Mouse (Mus musculus): ENCODE data around the gene Sdccag8. TPM values are rescaled to one million over a fixed set of nuclear protein-coding genes. Genes with fewer than 3 reads are reported as not detected.

Gene Sdccag8
- polyA plus RNA-seq, 1 experiment from 2014 or later, result 19.1 TPM

GRCm38 (mm10) chr1:177008777-177009176 lies 194.3 kb downstream of the Sdccag8 start:
- 24% methylated on average over 1 of the region's 1 CpGs for WGBS

DNA sequence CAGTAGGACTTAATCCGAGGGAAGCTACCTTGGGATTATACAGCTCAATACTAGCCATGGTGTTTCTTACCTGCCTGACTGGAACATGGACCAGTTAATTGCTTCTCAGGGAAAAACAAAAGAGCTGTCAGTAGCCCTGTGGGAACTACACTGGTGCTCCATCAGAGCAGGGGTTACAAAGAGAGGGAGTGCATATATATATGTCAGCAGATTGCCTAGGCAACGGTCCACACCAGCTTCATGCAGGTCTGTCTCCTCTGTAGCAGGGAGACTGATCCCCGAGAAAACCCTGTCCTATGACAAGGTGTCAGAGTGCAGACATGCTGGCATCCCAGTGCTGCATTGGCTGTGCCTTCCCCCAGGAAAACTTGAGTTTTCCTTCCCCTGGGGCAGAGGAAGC lies 195.6 kb downstream of the Sdccag8 start:
- Histone ChIP-seq H3K27me3 (no peaks in the 10 kb centered on the region), H3K36me3 (no peaks in the 10 kb centered on the region), H3K27ac (no peak overlapping the region), H3K4me1 (peaks cover 16% of the 10 kb centered on the region), H3K9me3 (no peaks in the 10 kb centered on the region), H3K4me3 (no peak overlapping the region), H3K4me2 (no peak overlapping the region), H3K9ac (no peak overlapping the region)
- 52% methylated on average over 3 of the region's 3 CpGs for WGBS
- ATAC-seq (ENCODE audit: insufficient number of reproducible peaks, insufficient read depth, low FRiP score, low TSS enrichment, low read depth), result no peak

More at GRCm38 (mm10) chr1:177008777-177009176, 194.3 kb downstream of the Sdccag8 start:
- H3K9ac ChIP-seq, result no peak overlapping the region
- no peaks in the 10 kb centered on the region for H3K36me3 ChIP-seq
- no peak overlapping the region for H3K4me2 ChIP-seq
- no peaks in the 10 kb centered on the region for H3K9me3 ChIP-seq
- H3K27me3 ChIP-seq, result no peaks in the 10 kb centered on the region
- peaks cover 4% of the 10 kb centered on the region; the same call in 1 of the 2 replicates for H3K4me1 ChIP-seq
- H3K27ac ChIP-seq, result no peak overlapping the region
- ATAC-seq (ENCODE audit: insufficient number of reproducible peaks, insufficient read depth, low FRiP score, low TSS enrichment, low read depth), result no peak
- no peak overlapping the region for H3K4me3 ChIP-seq

- no peaks in the 10 kb centered on the region for H3K9me3 ChIP-seq
- H3K27ac ChIP-seq, result no peak overlapping the region
- H3K4me2 ChIP-seq, result no peak overlapping the region
- WGBS, result 40% methylated on average over 6 of the region's 6 CpGs
- ATAC-seq (ENCODE audit: insufficient number of reproducible peaks, insufficient read depth, low FRiP score, low TSS enrichment, low read depth), result no peak
- H3K4me3 ChIP-seq, result no peak overlapping the region
- H3K9ac ChIP-seq, result no peak overlapping the region
- H3K36me3 ChIP-seq, result no peaks in the 10 kb centered on the region
- peaks cover 22% of the 10 kb centered on the region for H3K4me1 ChIP-seq
- H3K27me3 ChIP-seq, result no peaks in the 10 kb centered on the region
Observed at GRCm38 (mm10) chr1:177010607-177011302, 196.3 kb downstream of the Sdccag8 start.

GRCm38 (mm10) chr1:177011688-177012087 lies 197.2 kb downstream of the Sdccag8 start:
- peaks cover 22% of the 10 kb centered on the region for H3K4me1 ChIP-seq
- no peak overlapping the region; the same call in 1 of the 2 replicates for H3K27ac ChIP-seq

DNA sequence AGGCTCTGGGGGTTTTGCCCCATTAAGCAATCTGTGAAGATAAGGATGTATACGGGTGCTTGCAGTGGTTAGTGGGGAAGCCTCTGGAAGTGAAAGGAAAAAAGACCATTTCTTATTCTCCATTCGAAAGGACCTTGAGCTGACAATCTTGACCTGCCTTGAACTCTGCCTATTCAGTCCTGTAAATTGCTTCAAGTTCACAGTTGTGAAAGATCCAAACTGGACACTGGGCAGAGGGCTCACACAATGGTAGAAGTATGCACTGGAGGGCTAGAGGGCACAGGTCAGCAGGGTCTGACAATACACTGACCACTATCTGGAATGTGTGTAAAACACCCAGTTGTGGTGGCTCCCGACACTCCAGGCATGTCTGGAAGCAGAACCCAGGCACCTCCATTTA lies 198.3 kb downstream of the Sdccag8 start:
- ATAC-seq (ENCODE audit: insufficient number of reproducible peaks, insufficient read depth, low FRiP score, low TSS enrichment, low read depth), result no peak
- H3K27me3 ChIP-seq, result no peaks in the 10 kb centered on the region
- 82% methylated on average over 3 of the region's 3 CpGs for WGBS
- H3K9ac ChIP-seq, result no peak overlapping the region
- no peak overlapping the region for H3K4me2 ChIP-seq
- no peak overlapping the region for H3K27ac ChIP-seq
- peaks cover 20% of the 10 kb centered on the region for H3K4me1 ChIP-seq
- H3K36me3 ChIP-seq, result no peaks in the 10 kb centered on the region
- no peaks in the 10 kb centered on the region for H3K9me3 ChIP-seq
- H3K4me3 ChIP-seq, result no peak overlapping the region

More at GRCm38 (mm10) chr1:177011688-177012087, 197.2 kb downstream of the Sdccag8 start:
- 78% methylated on average over 13 of the region's 13 CpGs for WGBS
- Histone ChIP-seq H3K9ac (no peak overlapping the region), H3K36me3 (no peaks in the 10 kb centered on the region), H3K27me3 (no peaks in the 10 kb centered on the region), H3K4me2 (no peak overlapping the region), H3K9me3 (no peaks in the 10 kb centered on the region), H3K4me3 (no peak overlapping the region)
- ATAC-seq (ENCODE audit: insufficient number of reproducible peaks, insufficient read depth, low FRiP score, low TSS enrichment, low read depth), result no peak

GRCm38 (mm10) chr1:177013313-177013712 lies 198.9 kb downstream of the Sdccag8 start:
- no peaks in the 10 kb centered on the region for H3K9me3 ChIP-seq
- 84% methylated on average over 1 of the region's 1 CpGs for WGBS
- H3K4me1 ChIP-seq, result peaks cover 20% of the 10 kb centered on the region
- H3K36me3 ChIP-seq, result no peaks in the 10 kb centered on the region
- H3K27ac ChIP-seq, result no peak overlapping the region
- no peak overlapping the region for H3K9ac ChIP-seq
- H3K4me2 ChIP-seq, result no peak overlapping the region
- no peak for ATAC-seq (ENCODE audit: insufficient number of reproducible peaks, insufficient read depth, low FRiP score, low TSS enrichment, low read depth)
- no peak overlapping the region for H3K4me3 ChIP-seq
- no peaks in the 10 kb centered on the region for H3K27me3 ChIP-seq

GRCm38 (mm10) chr1:177013776-177014175 lies 199.3 kb downstream of the Sdccag8 start:
- H3K4me1 ChIP-seq, result peaks cover 20% of the 10 kb centered on the region
- no peaks in the 10 kb centered on the region for H3K36me3 ChIP-seq
- H3K9ac ChIP-seq, result no peak overlapping the region
- 0 out of 2 replicates have a peak overlapping the region, but pooled peaks have one; percentile 33 for H3K27ac ChIP-seq
- no peak overlapping the region for H3K4me2 ChIP-seq
- no peak overlapping the region for H3K4me3 ChIP-seq
- no peaks in the 10 kb centered on the region for H3K27me3 ChIP-seq
- H3K9me3 ChIP-seq, result no peaks in the 10 kb centered on the region
- no peak for ATAC-seq (ENCODE audit: insufficient number of reproducible peaks, insufficient read depth, low FRiP score, low TSS enrichment, low read depth)
- WGBS, result 79% methylated on average over 3 of the region's 3 CpGs

- peaks cover 20% of the 10 kb centered on the region for H3K4me1 ChIP-seq
- 43% methylated on average over 2 of the region's 2 CpGs for WGBS
- ATAC-seq (ENCODE audit: insufficient number of reproducible peaks, insufficient read depth, low FRiP score, low TSS enrichment, low read depth), result no peak
Observed at GRCm38 (mm10) chr1:177014346-177014745, 199.9 kb downstream of the Sdccag8 start.

GRCm38 (mm10) chr1:177014921-177015439 lies 200.5 kb downstream of the Sdccag8 start:
- 0 out of 2 replicates have a peak, but pooled peaks have one; percentile 18 for ATAC-seq (ENCODE audit: insufficient number of reproducible peaks, insufficient read depth, low FRiP score, low TSS enrichment, low read depth)

More at GRCm38 (mm10) chr1:177014346-177014745, 199.9 kb downstream of the Sdccag8 start:
- Histone ChIP-seq H3K4me2 (no peak overlapping the region), H3K9me3 (no peaks in the 10 kb centered on the region), H3K9ac (no peak overlapping the region), H3K4me3 (no peak overlapping the region), H3K27me3 (no peaks in the 10 kb centered on the region), H3K36me3 (no peaks in the 10 kb centered on the region), H3K27ac (peak overlapping the region; percentile 33; the same call in 1 of the 2 replicates)

GRCm38 (mm10) chr1:177015917-177016316 lies 201.5 kb downstream of the Sdccag8 start:
- H3K27me3 ChIP-seq, result no peaks in the 10 kb centered on the region
- WGBS, result 54% methylated on average over 3 of the region's 3 CpGs

More at GRCm38 (mm10) chr1:177014921-177015439, 200.5 kb downstream of the Sdccag8 start:
- no peaks in the 10 kb centered on the region for H3K9me3 ChIP-seq
- peaks cover 20% of the 10 kb centered on the region for H3K4me1 ChIP-seq
- H3K27ac ChIP-seq, result 0 out of 2 replicates have a peak overlapping the region, but pooled peaks have one; percentile 33
- H3K27me3 ChIP-seq, result no peaks in the 10 kb centered on the region
- WGBS, result 41% methylated on average over 6 of the region's 6 CpGs
- H3K4me3 ChIP-seq, result no peak overlapping the region
- H3K9ac ChIP-seq, result no peak overlapping the region
- H3K4me2 ChIP-seq, result no peak overlapping the region
- no peaks in the 10 kb centered on the region for H3K36me3 ChIP-seq

DNA sequence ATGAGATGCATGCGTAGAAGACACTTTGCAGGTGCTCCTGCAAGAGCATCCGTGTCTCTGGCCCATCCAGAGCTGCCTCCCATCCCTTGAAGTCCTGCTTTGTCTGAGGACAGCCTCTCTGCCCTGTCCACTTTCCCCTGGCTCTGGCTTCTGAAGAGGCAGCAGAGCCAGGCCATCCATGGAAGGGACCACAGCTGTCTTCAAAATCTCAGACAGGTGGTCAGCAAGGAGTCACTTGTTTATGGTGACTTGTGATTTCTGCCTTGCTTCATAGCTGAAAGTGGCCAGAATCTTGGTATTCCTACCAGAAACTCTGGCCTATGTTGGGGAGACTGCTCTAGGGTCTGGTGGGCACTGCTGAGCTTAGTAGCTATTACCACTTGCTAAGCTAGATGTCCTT lies 202.3 kb downstream of the Sdccag8 start:
- H3K9ac ChIP-seq, result no peak overlapping the region
- no peaks in the 10 kb centered on the region for H3K27me3 ChIP-seq
- H3K4me2 ChIP-seq, result no peak overlapping the region
- 91% methylated on average over 2 of the region's 2 CpGs for WGBS
- H3K4me3 ChIP-seq, result no peak overlapping the region
- no peaks in the 10 kb centered on the region for H3K36me3 ChIP-seq
- ATAC-seq (ENCODE audit: insufficient number of reproducible peaks, insufficient read depth, low FRiP score, low TSS enrichment, low read depth), result no peak
- no peak overlapping the region for H3K27ac ChIP-seq
- H3K4me1 ChIP-seq, result peaks cover 20% of the 10 kb centered on the region
- no peaks in the 10 kb centered on the region for H3K9me3 ChIP-seq

More at GRCm38 (mm10) chr1:177015917-177016316, 201.5 kb downstream of the Sdccag8 start:
- Histone ChIP-seq H3K9ac (no peak overlapping the region), H3K9me3 (no peaks in the 10 kb centered on the region), H3K4me3 (no peak overlapping the region), H3K4me2 (no peak overlapping the region), H3K4me1 (peaks cover 20% of the 10 kb centered on the region), H3K27ac (no peak overlapping the region), H3K36me3 (no peaks in the 10 kb centered on the region)
- no peak for ATAC-seq (ENCODE audit: insufficient number of reproducible peaks, insufficient read depth, low FRiP score, low TSS enrichment, low read depth)

DNA sequence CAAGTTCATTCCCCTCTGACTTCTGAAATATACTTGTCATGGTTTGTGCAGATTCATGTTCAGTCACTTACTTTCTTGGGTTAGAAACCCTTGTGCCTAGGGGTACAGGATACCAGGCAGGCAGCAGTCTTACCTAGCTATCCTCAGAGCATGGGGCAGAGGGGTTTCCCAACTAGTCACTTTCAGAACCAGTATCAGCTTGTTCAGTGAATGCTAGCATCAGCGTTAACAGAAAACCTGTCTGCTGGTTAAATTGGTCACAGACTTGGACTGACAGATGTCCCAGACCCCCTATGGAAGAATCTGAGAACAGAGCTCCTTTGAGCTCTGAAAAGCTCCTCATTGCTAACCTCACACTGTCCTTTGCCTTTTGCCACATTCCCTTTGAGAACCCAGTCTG lies 204.3 kb downstream of the Sdccag8 start:
- H3K4me1 ChIP-seq, result peaks cover 18% of the 10 kb centered on the region
- H3K9me3 ChIP-seq, result no peaks in the 10 kb centered on the region
- H3K27ac ChIP-seq, result no peak overlapping the region
- no peak overlapping the region for H3K4me3 ChIP-seq
- WGBS, result 57% methylated on average over 1 of the region's 1 CpGs
- no peak overlapping the region for H3K4me2 ChIP-seq
- no peaks in the 10 kb centered on the region for H3K27me3 ChIP-seq
- H3K36me3 ChIP-seq, result peaks cover 11% of the 10 kb centered on the region; the same call in 1 of the 2 replicates
- ATAC-seq (ENCODE audit: insufficient number of reproducible peaks, insufficient read depth, low FRiP score, low TSS enrichment, low read depth), result no peak
- no peak overlapping the region for H3K9ac ChIP-seq
